Mouse (Mus musculus): ENCODE data around the gene Btnl9. TPM values are rescaled to one million over a fixed set of nuclear protein-coding genes. Genes with fewer than 3 reads are reported as not detected.

Btnl9 gene
- polyA plus RNA-seq, 1 experiment from 2014 or later = 1.6 TPM

- no peak overlapping the region for H3K9ac ChIP-seq
- H3K9me3 ChIP-seq (replicated peaks) = no peaks in the 10 kb centered on the region
- peaks cover 9% of the 10 kb centered on the region; the same call in 1 of the 2 replicates for H3K4me1 ChIP-seq
- H3K4me2 ChIP-seq = no peak overlapping the region
- no peak overlapping the region for H3K4me3 ChIP-seq
- no peak for ATAC-seq
- H3K36me3 ChIP-seq = no peaks in the 10 kb centered on the region
- H3K27ac ChIP-seq = no peak overlapping the region
- 25% methylated on average over 8 of the region's 8 CpGs for WGBS (ENCODE audit: insufficient replicate concordance)
- peaks cover under 1% of the 10 kb centered on the region; the same call in 1 of the 2 replicates for H3K27me3 ChIP-seq (replicated peaks)
Measured at GRCm38 (mm10) chr11:49175345-49175744, 11.6 kb downstream of the Btnl9 start.

- peaks cover 22% of the 10 kb centered on the region for H3K27me3 ChIP-seq (replicated peaks)
- no peak overlapping the region for H3K9ac ChIP-seq
- no peak overlapping the region for H3K27ac ChIP-seq
- peaks cover 8% of the 10 kb centered on the region for H3K9me3 ChIP-seq (replicated peaks)
- peaks cover 12% of the 10 kb centered on the region for H3K4me1 ChIP-seq
- no peak overlapping the region for H3K4me2 ChIP-seq
- ATAC-seq = no peak
- H3K4me3 ChIP-seq = no peak overlapping the region
- 23% methylated on average over 4 of the region's 4 CpGs for WGBS (ENCODE audit: insufficient replicate concordance)
- H3K36me3 ChIP-seq = no peaks in the 10 kb centered on the region
Measured at GRCm38 (mm10) chr11:49170576-49170975, 16.4 kb downstream of the Btnl9 start.

- H3K9me3 ChIP-seq (replicated peaks) = peaks cover 8% of the 10 kb centered on the region
- WGBS (ENCODE audit: insufficient replicate concordance) = 13% methylated on average over 50 of the region's 50 CpGs
- H3K4me2 ChIP-seq = peak overlapping the region; percentile 58
- H3K9ac ChIP-seq = no peak overlapping the region
- no peak for ATAC-seq
- H3K4me1 ChIP-seq = peaks cover 3% of the 10 kb centered on the region; the same call in 1 of the 2 replicates
- H3K27ac ChIP-seq = no peak overlapping the region
- H3K36me3 ChIP-seq = no peaks in the 10 kb centered on the region
- peak overlapping the region; percentile 30 for H3K4me3 ChIP-seq
- peaks cover 22% of the 10 kb centered on the region for H3K27me3 ChIP-seq (replicated peaks)
Measured at GRCm38 (mm10) chr11:49168839-49169611, 17.9 kb downstream of the Btnl9 start.

- H3K4me2 ChIP-seq = no peak overlapping the region
- WGBS (ENCODE audit: insufficient replicate concordance) = 75% methylated on average over 2 of the region's 2 CpGs
- H3K27me3 ChIP-seq (replicated peaks) = no peaks in the 10 kb centered on the region
- H3K9ac ChIP-seq = no peak overlapping the region
- H3K4me3 ChIP-seq = no peak overlapping the region
- no peak overlapping the region for H3K27ac ChIP-seq
- no peak for ATAC-seq
- H3K4me1 ChIP-seq = no peaks in the 10 kb centered on the region
- H3K9me3 ChIP-seq (replicated peaks) = no peaks in the 10 kb centered on the region
- no peaks in the 10 kb centered on the region for H3K36me3 ChIP-seq
Measured at GRCm38 (mm10) chr11:49156821-49157814, 29.8 kb downstream of the Btnl9 start.

GRCm38 (mm10) chr11:49154077-49154476 is 32.9 kb downstream of the Btnl9 start, which contains the start of gene Olfr1394:
TSS of gene Olfr1394 (plus strand) at chr11:49154377.
- H3K9me3 ChIP-seq (replicated peaks) = no peaks in the 10 kb centered on the region
- H3K9ac ChIP-seq = no peak within 1 kb of the TSS
- no peaks in the 10 kb centered on the region for H3K27me3 ChIP-seq (replicated peaks)
- WGBS (ENCODE audit: insufficient replicate concordance) = 62% methylated on average over 1 of the region's 1 CpGs
- H3K27ac ChIP-seq = no peak within 1 kb of the TSS
- no peaks in the 10 kb centered on the region for H3K36me3 ChIP-seq
- no peak within 1 kb of the TSS for H3K4me3 ChIP-seq
- no peak within 1 kb of the TSS for H3K4me2 ChIP-seq
- ATAC-seq = no peak
- H3K4me1 ChIP-seq = no peaks in the 10 kb centered on the region

- H3K27ac ChIP-seq = no peak within 1 kb of the TSS
- H3K36me3 ChIP-seq = no peaks in the 10 kb centered on the region
- H3K9me3 ChIP-seq (replicated peaks) = no peaks in the 10 kb centered on the region
- no peak within 1 kb of the TSS for H3K4me3 ChIP-seq
- no peak within 1 kb of the TSS for H3K9ac ChIP-seq
- no peaks in the 10 kb centered on the region for H3K27me3 ChIP-seq (replicated peaks)
- WGBS (ENCODE audit: insufficient replicate concordance) = 74% methylated on average over 6 of the region's 6 CpGs
- no peaks in the 10 kb centered on the region for H3K4me1 ChIP-seq
- H3K4me2 ChIP-seq = no peak within 1 kb of the TSS
- no peak for ATAC-seq
Measured at GRCm38 (mm10) chr11:49141974-49142373, 45.0 kb downstream of the Btnl9 start, which contains the start of gene Olfr1395. TSS of gene Olfr1395 (plus strand) at chr11:49142274.

- H3K4me3 ChIP-seq = no peak overlapping the region
- no peaks in the 10 kb centered on the region for H3K9me3 ChIP-seq (replicated peaks)
- no peak overlapping the region for H3K4me2 ChIP-seq
- no peak overlapping the region for H3K9ac ChIP-seq
- 70% methylated on average over 2 of the region's 2 CpGs for WGBS (ENCODE audit: insufficient replicate concordance)
- peaks cover 11% of the 10 kb centered on the region; the same call in 1 of the 2 replicates for H3K4me1 ChIP-seq
- H3K27ac ChIP-seq = 0 out of 2 replicates have a peak overlapping the region, but pooled peaks have one; percentile 28
- no peaks in the 10 kb centered on the region for H3K27me3 ChIP-seq (replicated peaks)
- peak; percentile 63; the same call in 1 of the 2 replicates for ATAC-seq
- no peaks in the 10 kb centered on the region for H3K36me3 ChIP-seq
Measured at GRCm38 (mm10) chr11:49124169-49124568, 62.8 kb downstream of the Btnl9 start.

- Histone ChIP-seq H3K27me3 (replicated peaks) (0 out of 2 replicates have a peak, but pooled peaks cover 4% of the 10 kb centered on the region), H3K4me1 (peaks cover 8% of the 10 kb centered on the region; the same call in 1 of the 2 replicates), H3K36me3 (no peaks in the 10 kb centered on the region), H3K4me3 (no peak overlapping the region), H3K9me3 (replicated peaks) (no peaks in the 10 kb centered on the region), H3K9ac (no peak overlapping the region), H3K4me2 (no peak overlapping the region), H3K27ac (no peak overlapping the region)
- WGBS (ENCODE audit: insufficient replicate concordance) = 62% methylated on average over 3 of the region's 3 CpGs
- ATAC-seq = no peak
Measured at GRCm38 (mm10) chr11:49119635-49120034, 67.3 kb downstream of the Btnl9 start.

Other genes starting within 250 kb of the Btnl9 start
- 1.2 and 2.2 TPM in 2 replicates for gene Psme2b, start 241.0 kb downstream of the Btnl9 start, polyA plus RNA-seq (2016; fragmentation: Nextera tagmentation; extraction: Ambion mirVana)
- gene Olfr56, start 208.3 kb downstream of the Btnl9 start, polyA plus RNA-seq (2016; fragmentation: Nextera tagmentation; extraction: Ambion mirVana) = 0.07 TPM in 1 of 2 replicates, not detected in the other
- 0.50 and 0.89 TPM in 2 replicates for gene 9930111J21Rik1, start 207.8 kb downstream of the Btnl9 start, polyA plus RNA-seq (2016; fragmentation: Nextera tagmentation; extraction: Ambion mirVana)
- gene Gm12185, start 194.9 kb downstream of the Btnl9 start, polyA plus RNA-seq (2016; fragmentation: Nextera tagmentation; extraction: Ambion mirVana) = 0.02 TPM in 1 of 2 replicates, not detected in the other
- 0.07 and 0.11 TPM in 2 replicates for gene Tgtp1, start 193.0 kb downstream of the Btnl9 start, polyA plus RNA-seq (2016; fragmentation: Nextera tagmentation; extraction: Ambion mirVana)
- 0.71 and 0.88 TPM in 2 replicates for gene 9930111J21Rik2, start 135.9 kb downstream of the Btnl9 start, polyA plus RNA-seq (2016; fragmentation: Nextera tagmentation; extraction: Ambion mirVana)
- gene Tgtp2, start 123.0 kb downstream of the Btnl9 start, polyA plus RNA-seq (2016; fragmentation: Nextera tagmentation; extraction: Ambion mirVana) = 0.12 and 0.15 TPM in 2 replicates
- 7.0 and 7.2 TPM in 2 replicates for gene Ifi47, start 110.6 kb downstream of the Btnl9 start, polyA plus RNA-seq (2016; fragmentation: Nextera tagmentation; extraction: Ambion mirVana)
- not detected in 2 replicates for gene Olfr1396, start 72.3 kb downstream of the Btnl9 start, polyA plus RNA-seq (2016; fragmentation: Nextera tagmentation; extraction: Ambion mirVana)
- gene Olfr1395, start 44.9 kb downstream of the Btnl9 start, polyA plus RNA-seq (2016; fragmentation: Nextera tagmentation; extraction: Ambion mirVana) = not detected in 2 replicates
- gene Olfr1394, start 32.8 kb downstream of the Btnl9 start, polyA plus RNA-seq (2016; fragmentation: Nextera tagmentation; extraction: Ambion mirVana) = not detected in 2 replicates
- gene Zfp62, start 16.1 kb upstream of the Btnl9 start, polyA plus RNA-seq (2016; fragmentation: Nextera tagmentation; extraction: Ambion mirVana) = 16.2 and 16.6 TPM in 2 replicates
- 35.4 and 35.7 TPM in 2 replicates for gene Mgat1, start 57.0 kb upstream of the Btnl9 start, polyA plus RNA-seq (2016; fragmentation: Nextera tagmentation; extraction: Ambion mirVana)
- gene Olfr1393, start 91.1 kb upstream of the Btnl9 start, polyA plus RNA-seq (2016; fragmentation: Nextera tagmentation; extraction: Ambion mirVana) = 0.05 and 0.10 TPM in 2 replicates
- gene Olfr1392, start 98.1 kb upstream of the Btnl9 start, polyA plus RNA-seq (2016; fragmentation: Nextera tagmentation; extraction: Ambion mirVana) = not detected in 2 replicates
- gene Olfr10, start 117.6 kb upstream of the Btnl9 start, polyA plus RNA-seq (2016; fragmentation: Nextera tagmentation; extraction: Ambion mirVana) = not detected in 2 replicates
- not detected in 2 replicates for gene Olfr1391, start 135.6 kb upstream of the Btnl9 start, polyA plus RNA-seq (2016; fragmentation: Nextera tagmentation; extraction: Ambion mirVana)
- gene Olfr1390, start 148.0 kb upstream of the Btnl9 start, polyA plus RNA-seq (2016; fragmentation: Nextera tagmentation; extraction: Ambion mirVana) = not detected in 2 replicates
- gene Olfr1389, start 235.9 kb upstream of the Btnl9 start, polyA plus RNA-seq (2016; fragmentation: Nextera tagmentation; extraction: Ambion mirVana) = not detected in 2 replicates
- gene Olfr1388, start 249.5 kb upstream of the Btnl9 start, polyA plus RNA-seq (2016; fragmentation: Nextera tagmentation; extraction: Ambion mirVana) = 0.07 and 0.11 TPM in 2 replicates

Data from liver, embryonic 12.5 days (tissue).